15 mouse cellular contexts compared by ENCODE assay signal in the genomic region with DNA sequence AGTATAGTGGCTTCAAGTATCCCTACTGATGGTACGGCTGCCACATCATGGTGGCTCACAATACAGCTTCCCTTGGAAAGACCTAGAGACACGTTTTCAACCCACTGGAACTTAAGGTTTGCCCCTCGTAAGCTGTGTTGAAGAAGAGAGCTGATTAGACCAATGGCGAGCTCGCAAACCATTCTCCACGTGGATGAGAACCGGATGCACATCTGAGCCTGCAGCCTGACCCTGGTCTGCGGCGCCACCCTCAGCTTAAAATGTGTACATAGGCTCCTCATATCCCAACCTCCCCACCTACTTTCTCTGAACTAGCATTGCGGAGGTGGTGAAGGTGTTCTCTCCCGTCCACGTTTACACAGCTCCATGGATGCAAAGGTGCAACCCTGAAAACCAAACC.
"Had no signal": no experiment of that assay in that cellular context is flagged by ENCODE, and none has a peak within 500 bp of the region (broad histone marks: within the 10 kb centered on the region; RNA-seq: fewer than 3 reads in every experiment).

No protein-coding gene starts in this region.

- H3K4me1 ChIP-seq: limb, embryonic 15.5 days; midbrain, embryonic 12.5 days; neural tube, embryonic 13.5 days; stomach, embryonic 15.5 days had no signal

- H3K27me3 ChIP-seq: limb, embryonic 15.5 days; liver, embryonic 15.5 days; midbrain, embryonic 12.5 days; neural tube, embryonic 13.5 days; stomach, embryonic 15.5 days had no signal

- H3K9ac ChIP-seq: limb, embryonic 15.5 days; liver, embryonic 15.5 days; lung, embryonic 14.5 days; midbrain, embryonic 12.5 days; neural tube, embryonic 13.5 days; stomach, embryonic 15.5 days had no signal

- H3K4me2 ChIP-seq: limb, embryonic 15.5 days; liver, embryonic 15.5 days; lung, embryonic 14.5 days; midbrain, embryonic 12.5 days; neural tube, embryonic 13.5 days; stomach, embryonic 15.5 days had no signal

- ATAC-seq: midbrain, embryonic 16.5 days had no signal

- H3K36me3 ChIP-seq: limb, embryonic 15.5 days; liver, embryonic 15.5 days; midbrain, embryonic 12.5 days; neural tube, embryonic 13.5 days; stomach, embryonic 15.5 days had no signal

- H3K9me3 ChIP-seq: limb, embryonic 15.5 days; liver, embryonic 15.5 days; midbrain, embryonic 12.5 days; neural tube, embryonic 13.5 days; stomach, embryonic 15.5 days had no signal

- H3K4me3 ChIP-seq: limb, embryonic 15.5 days; liver, embryonic 15.5 days; midbrain, embryonic 12.5 days; neural tube, embryonic 13.5 days; stomach, embryonic 15.5 days had no signal

- H3K27ac ChIP-seq: kidney, postnatal 0 days; limb, embryonic 15.5 days; liver, embryonic 15.5 days; midbrain, embryonic 12.5 days; neural tube, embryonic 13.5 days; stomach, embryonic 15.5 days had no signal

- DNase-seq: kidney, adult 11 months; kidney, adult 9 months; kidney, postnatal 36 days; layer of hippocampus, adult 9-11 months; layer of hippocampus, postnatal 36 days; lung, embryonic 14.5 days; right cerebral cortex, postnatal 14 days; thymus, postnatal 25 days had no signal
